Mouse (Mus musculus) cortical plate, adult 2 months (tissue): Measurements from ENCODE around the gene Rxra.

Experiments used
- CTCF ChIP-seq: fragments of 200-500 bp; IDR thresholded peaks from 2 replicates; pipeline ENCODE4 v1.5.1; 2011; ENCODE audit warnings: mild to moderate bottlenecking, control low read depth, low read length; ENCODE audit not compliant: insufficient read depth; ENCODE audit errors: extremely low read depth
- POLR2A ChIP-seq: fragments of 200-500 bp; IDR thresholded peaks from 2 replicates; pipeline ENCODE4 v1.6.1; 2011; ENCODE audit warnings: mild to moderate bottlenecking, low read length, control low read depth; ENCODE audit not compliant: insufficient read depth; ENCODE audit errors: extremely low read depth

DNA sequence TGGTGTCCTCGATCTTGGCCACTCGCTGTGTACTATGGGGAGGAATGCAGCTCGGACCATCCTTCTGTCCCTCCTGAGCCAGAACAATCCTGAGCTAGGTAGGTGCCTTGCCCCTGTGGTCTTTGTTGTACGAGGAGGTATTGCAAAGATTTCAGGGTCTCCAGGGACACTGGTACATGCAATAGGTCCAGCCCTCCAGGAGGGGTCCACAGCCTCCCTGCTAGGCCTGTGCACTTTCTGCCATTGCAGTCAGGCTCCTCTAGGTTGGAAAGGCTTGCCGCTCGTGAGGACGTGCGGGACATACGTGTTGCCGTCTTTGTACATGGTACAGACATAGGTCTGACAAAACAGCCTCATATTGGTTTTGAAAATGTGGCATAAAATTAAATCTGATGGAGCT, 98.8 kb downstream of the Rxra start:
- TF ChIP-seq CTCF, result no peak
- no peak for TF ChIP-seq POLR2A
